Mouse (Mus musculus) embryonic facial prominence, embryonic 12.5 days (tissue): ENCODE results near the gene Kat6b. TPM values are rescaled to one million over a fixed set of nuclear protein-coding genes. Genes with fewer than 3 reads are reported as not detected.
"Not testable (repeated sequence)": the region's sequence is repeated elsewhere in the genome, so short reads cannot be mapped to it uniquely, and the experiment has no call there.

Experiments used
- ATAC-seq: fragments of 200-750 bp; cut with Nextera tagmentation; 2 replicates; pipeline ENCODE4 v1.8.0; 2017; ENCODE audit not compliant: insufficient number of reproducible peaks, insufficient read depth, low FRiP score, low TSS enrichment
- H3K27ac ChIP-seq: fragments of 300-500 bp; sonication (generic); 2 replicates; pipeline ENCODE4 v1.5.1; 2016; ENCODE audit warnings: mild to moderate bottlenecking
- H3K27me3 ChIP-seq: fragments of 300-500 bp; sonication (generic); 2 replicates; pipeline ENCODE4 v1.6.1; 2016; ENCODE audit warnings: mild to moderate bottlenecking, moderate library complexity
- H3K36me3 ChIP-seq: fragments of 300-500 bp; sonication (generic); 2 replicates; pipeline ENCODE4 v1.6.1; 2016; ENCODE audit warnings: mild to moderate bottlenecking
- H3K4me1 ChIP-seq: fragments of 300-500 bp; sonication (generic); 2 replicates; pipeline ENCODE4 v1.6.1; 2016
- H3K4me2 ChIP-seq: fragments of 300-500 bp; sonication (generic); replicated peaks from 2 replicates; pipeline ENCODE4 v1.6.1; 2016; ENCODE audit warnings: mild to moderate bottlenecking, moderate library complexity
- H3K4me3 ChIP-seq: fragments of 300-500 bp; sonication (generic); 2 replicates; pipeline ENCODE4 v1.5.1; 2016; ENCODE audit warnings: mild to moderate bottlenecking
- H3K9ac ChIP-seq: fragments of 300-500 bp; sonication (generic); 2 replicates; pipeline ENCODE4 v1.6.1; 2016; ENCODE audit warnings: mild to moderate bottlenecking, moderate library complexity
- H3K9me3 ChIP-seq: fragments of 300-500 bp; sonication (generic); 2 replicates; pipeline ENCODE4 v1.6.1; 2016; ENCODE audit warnings: mild to moderate bottlenecking, moderate library complexity
- WGBS: fragments of 180-500 bp; shearing (Covaris S2); methylation state at CpG from one replicate; pipeline ENCODE4 v1.1.7; 2016; 5-methylcytosine and 5-hydroxymethylcytosine counted together
- polyA plus RNA-seq: library from polyadenylated mRNA; unstranded; fragments of >200 nt; fragmentation: Nextera tagmentation; extraction: Ambion mirVana; gene quantifications from 2 replicates; pipeline ENCODE4 v1.2.1, GENCODE M21; 2016

The Kat6b gene
- polyA plus RNA-seq, 1 experiment from 2014 or later = 28.6 TPM

GRCm38 (mm10) chr14:21505036-21505435 is 23.8 kb downstream of the Kat6b start:
- peaks cover 5% of the 10 kb centered on the region; the same call in 1 of the 2 replicates for H3K36me3 ChIP-seq
- H3K4me3 ChIP-seq = no peak overlapping the region
- no peak overlapping the region for H3K9ac ChIP-seq
- H3K4me2 ChIP-seq = no peak overlapping the region
- no peaks in the 10 kb centered on the region for H3K27me3 ChIP-seq
- WGBS = 66% methylated on average over 4 of the region's 4 CpGs
- ATAC-seq = no peak
- H3K27ac ChIP-seq = no peak overlapping the region
- H3K9me3 ChIP-seq = no peaks in the 10 kb centered on the region
- peaks cover 21% of the 10 kb centered on the region for H3K4me1 ChIP-seq

- H3K36me3 ChIP-seq = peaks cover 5% of the 10 kb centered on the region; the same call in 1 of the 2 replicates
- H3K4me1 ChIP-seq = peaks cover 13% of the 10 kb centered on the region
- WGBS = 53% methylated on average over 5 of the region's 5 CpGs
- no peak overlapping the region for H3K9ac ChIP-seq
- no peak for ATAC-seq
- H3K9me3 ChIP-seq = no peaks in the 10 kb centered on the region
- no peak overlapping the region for H3K27ac ChIP-seq
- H3K4me3 ChIP-seq = no peak overlapping the region
- no peaks in the 10 kb centered on the region for H3K27me3 ChIP-seq
- no peak overlapping the region for H3K4me2 ChIP-seq
These were observed 25.8 kb downstream of the Kat6b start for GRCm38 (mm10) chr14:21507046-21507445.

- H3K9me3 ChIP-seq = no peaks in the 10 kb centered on the region
- no peak overlapping the region for H3K4me2 ChIP-seq
- H3K9ac ChIP-seq = no peak overlapping the region
- no peak overlapping the region for H3K4me3 ChIP-seq
- no peak for ATAC-seq
- H3K27me3 ChIP-seq = no peaks in the 10 kb centered on the region
- H3K27ac ChIP-seq = no peak overlapping the region
- peaks cover 5% of the 10 kb centered on the region; the same call in 1 of the 2 replicates for H3K36me3 ChIP-seq
- H3K4me1 ChIP-seq = peaks cover 6% of the 10 kb centered on the region
- 55% methylated on average over 3 of the region's 3 CpGs for WGBS
These were observed 28.1 kb downstream of the Kat6b start for GRCm38 (mm10) chr14:21509111-21509905.

GRCm38 (mm10) chr14:21511438-21511837 is 30.2 kb downstream of the Kat6b start:
- Histone ChIP-seq H3K9me3 (no peaks in the 10 kb centered on the region), H3K36me3 (peaks cover 10% of the 10 kb centered on the region), H3K9ac (no peak overlapping the region), H3K4me2 (no peak overlapping the region), H3K27me3 (no peaks in the 10 kb centered on the region), H3K27ac (no peak overlapping the region), H3K4me1 (no peaks in the 10 kb centered on the region; the same call in 1 of the 2 replicates), H3K4me3 (no peak overlapping the region)
- ATAC-seq = no peak
- WGBS = 91% methylated on average over 6 of the region's 6 CpGs

GRCm38 (mm10) chr14:21515505-21515904 is 34.3 kb downstream of the Kat6b start:
- no peak for ATAC-seq
- Histone ChIP-seq H3K9ac (no peak overlapping the region), H3K27ac (no peak overlapping the region), H3K36me3 (peaks cover 22% of the 10 kb centered on the region), H3K4me1 (peaks cover 5% of the 10 kb centered on the region; the same call in 1 of the 2 replicates), H3K4me3 (no peak overlapping the region), H3K27me3 (no peaks in the 10 kb centered on the region), H3K4me2 (no peak overlapping the region), H3K9me3 (no peaks in the 10 kb centered on the region)
- 95% methylated on average over 5 of the region's 5 CpGs for WGBS

GRCm38 (mm10) chr14:21519307-21519706 is 38.1 kb downstream of the Kat6b start:
- ATAC-seq = no peak
- Histone ChIP-seq H3K9me3 (no peaks in the 10 kb centered on the region), H3K4me3 (no peak overlapping the region), H3K27me3 (no peaks in the 10 kb centered on the region), H3K36me3 (peaks cover 22% of the 10 kb centered on the region), H3K9ac (no peak overlapping the region), H3K4me2 (no peak overlapping the region), H3K4me1 (peaks cover 23% of the 10 kb centered on the region), H3K27ac (no peak overlapping the region)
- 89% methylated on average over 3 of the region's 3 CpGs for WGBS

GRCm38 (mm10) chr14:21520496-21520895 is 39.3 kb downstream of the Kat6b start:
- H3K4me1 ChIP-seq = peaks cover 26% of the 10 kb centered on the region
- ATAC-seq = no peak
- WGBS = 88% methylated on average over 7 of the region's 7 CpGs
- no peak overlapping the region for H3K27ac ChIP-seq
- no peaks in the 10 kb centered on the region for H3K9me3 ChIP-seq
- H3K4me3 ChIP-seq = no peak overlapping the region
- H3K9ac ChIP-seq = no peak overlapping the region
- no peaks in the 10 kb centered on the region for H3K27me3 ChIP-seq
- H3K4me2 ChIP-seq = no peak overlapping the region
- peaks cover 20% of the 10 kb centered on the region for H3K36me3 ChIP-seq

- not testable (repeated sequence) for H3K27ac ChIP-seq, ATAC-seq, H3K4me2 ChIP-seq, H3K9me3 ChIP-seq, H3K4me3 ChIP-seq, H3K9ac ChIP-seq, H3K27me3 ChIP-seq
- 87% methylated on average over 4 of the region's 4 CpGs for WGBS
- Histone ChIP-seq H3K36me3 (peaks cover 12% of the 10 kb centered on the region), H3K4me1 (peaks cover 26% of the 10 kb centered on the region)
These were observed 40.3 kb downstream of the Kat6b start for GRCm38 (mm10) chr14:21521496-21521895.

- H3K9me3 ChIP-seq = no peaks in the 10 kb centered on the region
- no peak for ATAC-seq
- H3K9ac ChIP-seq = no peak overlapping the region
- H3K4me3 ChIP-seq = no peak overlapping the region
- 93% methylated on average over 16 of the region's 16 CpGs for WGBS
- no peak overlapping the region for H3K4me2 ChIP-seq
- no peak overlapping the region for H3K27ac ChIP-seq
- peaks cover 3% of the 10 kb centered on the region; the same call in 1 of the 2 replicates for H3K36me3 ChIP-seq
- no peaks in the 10 kb centered on the region for H3K27me3 ChIP-seq
- H3K4me1 ChIP-seq = peaks cover 26% of the 10 kb centered on the region
These were observed 41.2 kb downstream of the Kat6b start for GRCm38 (mm10) chr14:21522312-21522978.

- no peak for ATAC-seq
- H3K9ac ChIP-seq = no peak overlapping the region
- no peak overlapping the region for H3K4me3 ChIP-seq
- H3K9me3 ChIP-seq = no peaks in the 10 kb centered on the region
- H3K36me3 ChIP-seq = no peaks in the 10 kb centered on the region
- no peak overlapping the region for H3K4me2 ChIP-seq
- 0 out of 2 replicates have a peak overlapping the region, but pooled peaks have one; percentile 11 for H3K27ac ChIP-seq
- no peaks in the 10 kb centered on the region for H3K27me3 ChIP-seq
- peaks cover 26% of the 10 kb centered on the region for H3K4me1 ChIP-seq
- WGBS = 60% methylated on average over 9 of the region's 9 CpGs
These were observed 42.0 kb downstream of the Kat6b start for GRCm38 (mm10) chr14:21523234-21523633.

GRCm38 (mm10) chr14:21523851-21524441 is 42.7 kb downstream of the Kat6b start:
- H3K4me2 ChIP-seq = no peak overlapping the region

More at GRCm38 (mm10) chr14:21523851-21524441, 42.7 kb downstream of the Kat6b start:
- H3K4me1 ChIP-seq = peaks cover 26% of the 10 kb centered on the region
- H3K36me3 ChIP-seq = no peaks in the 10 kb centered on the region
- no peaks in the 10 kb centered on the region for H3K9me3 ChIP-seq
- peak overlapping the region; percentile 61 for H3K27ac ChIP-seq
- no peak; the same call in 1 of the 2 replicates for ATAC-seq
- 33% methylated on average over 3 of the region's 3 CpGs for WGBS
- H3K27me3 ChIP-seq = no peaks in the 10 kb centered on the region
- H3K4me3 ChIP-seq = no peak overlapping the region
- no peak overlapping the region for H3K9ac ChIP-seq
